Mouse (Mus musculus): Measurements from ENCODE around the gene Nap1l1.
"Not testable (repeated sequence)": the region's sequence is repeated elsewhere in the genome, so short reads cannot be mapped to it uniquely, and the experiment has no call there.

The Nap1l1 gene

GRCm38 (mm10) chr10:111472686-111473510, at the start of gene Nap1l1:
Nap1l1 (plus strand) TSS chr10:111473223.
- DNase-seq (ENCODE audit: low spot score), result peak; percentile 95

GRCm38 (mm10) chr10:111426491-111426890, 46.5 kb upstream of the Nap1l1 start:
- no peak for DNase-seq (ENCODE audit: low spot score)

- DNase-seq (ENCODE audit: low spot score), result no peak
Measured at GRCm38 (mm10) chr10:111433502-111433901, 39.5 kb upstream of the Nap1l1 start.

- DNase-seq (ENCODE audit: low spot score), result no peak
Measured at GRCm38 (mm10) chr10:111441034-111441440, 32.0 kb upstream of the Nap1l1 start.

GRCm38 (mm10) chr10:111444199-111444598, 28.8 kb upstream of the Nap1l1 start:
- DNase-seq (ENCODE audit: low spot score), result no peak

GRCm38 (mm10) chr10:111445939-111446671, 26.9 kb upstream of the Nap1l1 start:
- DNase-seq (ENCODE audit: low spot score), result no peak

GRCm38 (mm10) chr10:111446672-111447008, 26.4 kb upstream of the Nap1l1 start:
- not testable (repeated sequence) for DNase-seq (ENCODE audit: low spot score)

- DNase-seq (ENCODE audit: low spot score), result not testable (repeated sequence)
Measured at GRCm38 (mm10) chr10:111449662-111450061, 23.4 kb upstream of the Nap1l1 start.

- no peak for DNase-seq (ENCODE audit: low spot score)
Measured at GRCm38 (mm10) chr10:111451683-111452322, 21.2 kb upstream of the Nap1l1 start.

GRCm38 (mm10) chr10:111452426-111452825, 20.6 kb upstream of the Nap1l1 start:
- no peak for DNase-seq (ENCODE audit: low spot score)

- DNase-seq (ENCODE audit: low spot score), result no peak
Measured at GRCm38 (mm10) chr10:111454698-111455308, 18.2 kb upstream of the Nap1l1 start.

GRCm38 (mm10) chr10:111458088-111458487, 14.9 kb upstream of the Nap1l1 start:
- DNase-seq (ENCODE audit: low spot score), result no peak

- no peak for DNase-seq (ENCODE audit: low spot score)
Measured at GRCm38 (mm10) chr10:111459040-111459439, 14.0 kb upstream of the Nap1l1 start.

- no peak for DNase-seq (ENCODE audit: low spot score)
Measured at GRCm38 (mm10) chr10:111459874-111460273, 13.1 kb upstream of the Nap1l1 start.

- no peak for DNase-seq (ENCODE audit: low spot score)
Measured at GRCm38 (mm10) chr10:111460381-111460780, 12.6 kb upstream of the Nap1l1 start.

- DNase-seq (ENCODE audit: low spot score), result no peak
Measured at GRCm38 (mm10) chr10:111464833-111465232, 8.2 kb upstream of the Nap1l1 start.

- no peak for DNase-seq (ENCODE audit: low spot score)
Measured at GRCm38 (mm10) chr10:111465409-111465808, 7.6 kb upstream of the Nap1l1 start.

GRCm38 (mm10) chr10:111471166-111471565, 1.9 kb upstream of the Nap1l1 start:
- no peak for DNase-seq (ENCODE audit: low spot score)

GRCm38 (mm10) chr10:111473511-111474371, 718 bp downstream of the Nap1l1 start:
- DNase-seq (ENCODE audit: low spot score), result no peak

GRCm38 (mm10) chr10:111476301-111476700, 3.3 kb downstream of the Nap1l1 start:
- DNase-seq (ENCODE audit: low spot score), result no peak

- no peak for DNase-seq (ENCODE audit: low spot score)
Measured at GRCm38 (mm10) chr10:111476989-111477510, 4.0 kb downstream of the Nap1l1 start.
